Mouse (Mus musculus) gastrocnemius, adult 8-10 months (tissue): Measurements from ENCODE around the gene Gm815. TPM values are rescaled to one million over a fixed set of nuclear protein-coding genes. Genes with fewer than 3 reads are reported as not detected.

Experiments
- DNase-seq, 2 experiments: peaks; one replicate each; pipeline ENCODE4 v3.0.0; 2022; ENCODE audit warnings: low spot score in 2 of 2
- total RNA-seq, 4 experiments: library from RNA; stranded (reverse); gene quantifications; 2 replicates each; pipeline ENCODE4 v1.2.4; 2022

Gene Gm815
- not detected for total RNA-seq

DNA sequence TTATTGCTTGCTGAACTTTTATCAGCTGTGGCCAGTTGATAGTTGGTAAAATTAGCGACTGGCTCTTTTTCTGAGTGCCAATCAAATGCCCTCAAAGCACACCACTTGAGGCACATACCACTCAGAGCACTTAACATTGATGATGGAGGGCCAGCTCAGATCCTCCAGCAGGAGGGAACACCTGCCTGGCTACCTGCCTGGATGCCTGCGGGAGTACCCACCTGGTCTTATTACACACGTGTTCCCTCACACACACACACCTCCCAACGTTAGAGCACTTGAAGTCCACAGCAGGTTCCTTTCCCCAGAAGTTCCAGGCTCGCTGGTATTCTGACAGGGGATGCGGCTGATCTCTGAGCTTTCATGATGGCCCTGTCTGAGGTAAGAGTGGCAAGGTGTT is at the start of gene Gm815:
Gene Gm815, plus strand, starts transcription at position 266 of the 400 bp plus-strand sequence.
- no peak for DNase-seq

DNA sequence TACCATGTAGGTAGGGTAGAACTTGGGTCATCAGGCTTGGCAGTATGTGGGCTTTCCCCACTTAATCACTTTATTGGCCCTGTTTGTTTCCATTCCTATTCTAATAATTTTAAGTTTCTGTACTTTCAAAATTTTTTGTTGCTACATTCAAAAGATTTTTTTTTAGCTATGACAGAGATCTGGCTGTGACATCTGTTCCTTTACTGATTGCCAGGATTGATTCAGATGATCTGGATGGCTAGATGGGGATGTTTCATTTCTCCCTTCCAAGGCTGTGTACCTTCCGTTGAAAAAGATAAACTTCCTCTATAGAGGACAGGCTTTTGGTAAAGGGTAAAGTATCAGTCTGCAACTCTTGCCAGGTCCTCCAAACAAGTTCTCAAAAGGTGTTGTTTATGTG is 48.1 kb upstream of the Gm815 start:
- no peak for DNase-seq

DNA sequence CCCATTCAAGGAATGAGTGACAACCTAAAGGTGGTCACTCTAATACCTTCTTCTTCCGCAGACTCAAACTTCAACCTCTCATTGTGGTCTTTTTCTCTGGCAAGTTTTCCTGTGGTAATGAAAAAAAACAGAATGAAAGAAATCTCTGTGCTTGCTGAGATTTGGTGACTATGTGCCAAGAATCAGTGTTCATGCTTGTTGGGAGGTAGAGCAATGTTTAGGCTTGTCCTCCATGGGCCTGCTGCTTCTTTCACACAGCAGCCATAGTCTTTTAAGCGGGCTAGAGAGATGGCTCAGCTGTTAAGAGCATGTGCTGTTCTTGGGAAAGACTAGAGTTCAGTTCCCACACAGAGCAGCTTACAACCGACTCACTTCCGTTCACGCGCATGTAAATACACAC is 41.8 kb upstream of the Gm815 start:
- DNase-seq = no peak

DNA sequence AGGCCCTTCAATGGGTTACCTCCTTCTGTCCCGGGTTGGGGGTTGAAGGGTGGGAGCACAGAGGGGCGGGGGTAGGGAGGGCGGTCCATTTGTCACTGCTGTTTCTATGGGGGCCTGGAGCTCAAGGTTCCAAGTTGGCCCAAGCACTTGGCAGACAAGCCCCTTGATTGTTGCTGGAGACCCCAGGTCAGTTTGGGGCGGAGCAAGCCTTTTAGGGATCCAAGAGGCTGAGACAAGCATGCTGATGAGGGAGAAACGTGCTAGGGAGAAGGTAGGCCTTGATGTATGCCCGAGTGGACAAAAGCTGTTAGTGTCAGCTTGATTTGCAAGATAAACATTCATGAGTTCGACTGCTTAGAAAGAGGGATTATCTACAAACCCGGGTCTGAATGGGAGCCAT is 40.9 kb upstream of the Gm815 start:
- no peak for DNase-seq

DNA sequence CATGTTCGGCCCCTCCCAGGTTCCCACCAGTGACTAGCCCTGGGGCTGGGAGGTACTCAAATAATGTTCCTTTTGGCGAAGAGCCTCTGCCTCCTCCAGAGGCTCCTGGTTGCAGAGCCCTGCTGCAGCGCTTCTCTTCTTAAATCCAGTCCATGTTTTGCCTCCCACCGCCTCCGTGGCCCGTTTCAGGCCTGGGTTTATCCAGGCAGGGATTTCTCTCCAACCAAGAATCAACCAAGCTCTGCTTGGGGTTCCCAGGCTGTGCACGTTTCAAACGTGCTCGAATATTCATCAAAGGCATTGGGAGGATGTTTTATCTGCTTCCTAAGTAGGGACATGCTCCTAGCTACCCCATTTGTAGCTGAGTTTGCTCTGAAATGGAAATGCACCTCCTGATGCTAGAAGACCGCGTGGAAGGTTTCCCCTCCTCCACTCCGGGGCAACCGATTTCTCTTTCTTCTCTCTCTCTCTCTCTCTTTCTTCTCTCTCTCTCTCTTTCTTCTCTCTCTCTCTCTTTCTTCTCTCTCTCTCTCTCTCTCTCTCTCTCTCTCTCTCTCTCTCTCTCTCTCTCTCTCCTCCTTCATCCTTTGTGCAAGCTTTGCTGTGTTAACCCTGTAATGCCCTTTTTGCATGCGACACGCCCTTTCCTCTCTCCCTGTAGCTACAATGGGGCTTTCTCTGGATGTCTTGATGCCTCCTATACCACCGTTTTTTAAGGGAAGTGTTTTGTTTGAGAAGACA is 40.2 kb upstream of the Gm815 start:
- DNase-seq = peak; percentile 35 to 42

DNA sequence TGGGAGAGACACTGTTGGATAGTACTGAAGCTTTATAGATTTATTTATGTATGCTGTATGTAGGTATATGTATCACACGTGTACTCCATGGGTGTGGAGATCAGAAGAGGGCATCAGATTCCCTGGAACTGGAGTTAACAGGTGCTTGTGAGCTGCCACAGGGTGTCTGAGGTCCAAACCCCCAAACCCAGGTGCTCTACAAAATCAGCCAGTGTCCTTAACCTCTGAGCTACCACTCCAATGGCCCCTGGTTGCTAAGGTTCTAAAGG is 39.7 kb upstream of the Gm815 start:
- DNase-seq = no peak

DNA sequence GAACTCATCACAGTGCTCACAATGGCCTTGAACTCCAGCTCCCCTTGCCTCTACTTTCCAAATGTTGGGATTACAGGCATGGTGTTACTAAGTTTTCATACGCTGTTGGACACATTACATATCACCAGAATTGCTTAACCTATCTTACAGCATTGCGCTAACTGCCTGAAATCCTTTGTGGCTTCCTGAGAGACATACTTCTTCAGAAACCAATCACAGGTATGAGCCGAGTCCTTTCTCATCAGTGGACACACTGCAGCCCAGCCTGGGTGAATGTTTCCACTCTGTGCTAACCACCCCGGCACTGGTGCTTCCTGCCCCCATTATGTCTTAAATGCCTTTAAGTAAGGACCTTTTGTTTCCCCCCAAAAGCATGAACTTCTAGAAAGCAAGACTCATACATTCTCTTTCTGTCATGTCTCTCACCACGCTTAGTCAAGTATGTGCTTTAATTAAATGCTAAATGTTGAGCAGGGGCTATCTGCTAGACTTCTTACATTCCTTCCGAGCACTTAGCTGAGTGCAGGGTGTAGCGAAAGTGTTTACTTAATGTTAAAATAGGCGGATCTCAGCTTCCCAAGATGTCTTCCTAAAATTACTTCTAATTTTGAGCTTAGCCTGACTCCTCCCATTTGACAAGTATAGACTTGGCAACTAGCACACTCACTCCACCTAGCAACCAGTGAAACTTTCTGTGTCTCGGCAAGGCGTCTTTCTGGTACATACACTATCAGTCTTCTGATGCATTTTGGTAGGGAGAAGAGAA is 34.5 kb upstream of the Gm815 start:
- no peak for DNase-seq

DNA sequence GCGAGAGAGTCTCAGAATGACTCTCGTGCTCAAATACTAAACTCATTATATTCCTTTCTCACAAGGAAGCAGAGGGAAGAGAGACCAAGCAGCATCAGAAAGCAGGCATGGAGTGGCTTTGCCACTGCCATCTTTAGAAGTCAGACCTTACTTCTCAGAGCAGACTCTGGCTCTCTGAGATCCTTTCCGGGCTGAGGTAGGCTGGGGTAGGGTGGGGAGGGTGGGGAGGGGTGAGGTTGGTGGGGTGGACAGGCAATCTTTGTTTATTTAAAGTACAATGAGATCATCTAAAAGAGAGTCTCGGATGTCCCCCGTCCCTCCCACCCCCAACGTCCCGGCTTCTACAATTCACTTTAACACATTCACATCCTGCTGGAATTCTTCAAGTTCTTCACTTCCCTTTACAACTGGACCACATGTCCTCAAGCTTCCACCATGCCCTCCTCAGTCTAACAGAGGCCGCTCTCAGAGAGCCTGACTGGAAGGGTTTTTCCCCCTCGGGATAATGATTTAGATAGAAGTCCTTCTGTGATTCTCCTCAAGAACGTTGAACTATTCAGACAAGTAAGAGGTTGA is 33.3 kb upstream of the Gm815 start:
- DNase-seq = no peak

DNA sequence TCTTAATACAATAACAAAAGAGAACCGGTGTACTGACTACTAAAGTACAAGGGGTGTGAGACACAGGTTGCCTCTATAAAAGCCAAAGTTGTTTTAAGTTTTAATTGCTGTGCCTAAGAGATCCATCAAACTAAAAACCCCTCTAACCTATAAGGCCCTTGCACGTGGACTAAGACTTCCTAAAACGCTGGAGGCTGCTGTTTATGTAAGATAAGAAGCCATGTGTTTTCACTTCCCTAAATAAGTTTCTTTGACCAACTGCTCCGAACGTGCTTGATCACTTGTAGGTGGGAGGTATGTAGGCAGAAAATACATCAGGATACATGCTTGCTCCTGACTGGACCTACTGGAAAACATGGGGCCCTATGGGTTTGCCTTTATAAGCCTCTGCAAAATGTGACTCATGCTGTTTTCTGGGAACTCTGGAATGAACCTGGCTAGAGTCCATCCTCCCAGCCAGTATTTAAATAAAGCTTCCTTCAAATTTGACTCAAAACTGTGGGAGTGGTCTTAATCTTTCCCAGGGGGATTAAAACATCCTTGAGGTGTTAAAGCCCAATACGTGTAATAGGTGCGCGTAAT is 31.9 kb upstream of the Gm815 start:
- DNase-seq = no peak

DNA sequence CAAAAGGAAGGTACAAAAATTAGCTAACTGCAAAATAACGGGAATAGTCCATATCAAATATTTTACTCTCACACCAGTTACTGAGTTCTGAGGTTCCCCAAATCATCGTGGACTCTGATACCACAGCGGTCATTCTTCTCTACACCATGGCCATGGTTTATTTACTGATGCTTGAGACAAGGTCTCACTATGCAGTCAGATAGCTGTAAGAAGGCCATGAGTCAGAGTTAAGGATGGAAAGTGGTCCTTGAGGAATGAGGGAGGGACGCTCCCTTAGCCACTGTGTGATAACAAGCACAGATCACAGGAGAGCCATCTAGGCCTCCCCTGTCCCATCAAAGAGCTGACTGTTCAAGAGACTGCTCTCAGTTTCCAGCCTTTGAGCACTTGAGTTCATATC is 31.0 kb upstream of the Gm815 start:
- no peak for DNase-seq

DNA sequence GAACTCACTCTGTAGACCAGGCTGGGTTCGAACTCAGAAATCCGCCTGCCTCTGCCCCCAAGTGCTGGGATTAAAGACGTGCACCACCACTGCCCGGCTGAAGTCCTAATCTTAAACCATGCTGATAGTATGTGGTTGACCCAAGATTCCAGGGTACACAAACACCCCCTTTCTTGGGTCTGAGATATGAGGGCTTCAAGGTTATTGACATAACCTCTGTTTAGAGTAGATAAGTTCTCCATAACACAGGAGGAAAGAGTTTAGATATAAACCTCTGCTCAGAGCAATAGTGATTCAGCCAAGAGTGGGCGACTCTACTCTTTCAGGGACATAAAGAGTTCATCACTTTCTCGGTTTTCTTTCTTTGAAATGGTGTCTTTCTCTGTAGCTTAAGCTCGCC is 30.5 kb upstream of the Gm815 start:
- DNase-seq = no peak

DNA sequence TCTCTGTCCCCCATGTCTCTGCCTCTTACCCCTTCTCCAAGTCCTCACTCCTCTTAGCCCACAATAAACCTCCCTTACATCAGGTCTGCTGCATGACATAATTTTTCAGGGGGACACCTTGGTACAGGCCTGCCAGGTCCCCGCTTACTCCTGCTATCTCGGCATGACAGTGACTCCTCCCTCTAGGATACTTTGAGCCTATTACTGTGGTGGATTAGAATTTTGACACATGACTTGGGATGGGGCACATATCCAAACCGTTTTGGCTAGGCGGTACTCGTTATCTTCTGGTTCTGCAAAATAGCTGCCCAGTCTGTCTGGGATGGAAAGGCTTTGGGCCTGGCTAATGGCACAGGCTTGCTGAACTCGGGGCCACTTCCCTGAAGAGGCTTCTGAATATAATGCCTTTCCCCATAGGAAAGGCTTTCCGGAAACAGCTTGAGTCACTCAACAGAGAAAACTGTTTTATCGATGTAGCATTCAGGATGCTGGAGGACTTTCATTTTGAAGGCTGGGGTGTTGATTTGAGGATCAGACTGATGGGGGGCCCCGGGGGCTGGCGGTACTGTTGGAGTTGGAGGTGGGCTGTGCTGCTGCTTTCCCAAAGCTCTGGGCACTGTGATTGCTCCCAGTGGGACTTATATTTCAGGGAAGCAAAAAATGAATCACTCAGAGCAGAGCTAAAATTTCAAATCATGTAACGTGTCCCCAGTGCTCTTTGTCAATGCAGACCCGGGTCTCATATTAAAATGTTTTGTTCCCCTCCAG is 27.1 kb upstream of the Gm815 start:
- DNase-seq = no peak

DNA sequence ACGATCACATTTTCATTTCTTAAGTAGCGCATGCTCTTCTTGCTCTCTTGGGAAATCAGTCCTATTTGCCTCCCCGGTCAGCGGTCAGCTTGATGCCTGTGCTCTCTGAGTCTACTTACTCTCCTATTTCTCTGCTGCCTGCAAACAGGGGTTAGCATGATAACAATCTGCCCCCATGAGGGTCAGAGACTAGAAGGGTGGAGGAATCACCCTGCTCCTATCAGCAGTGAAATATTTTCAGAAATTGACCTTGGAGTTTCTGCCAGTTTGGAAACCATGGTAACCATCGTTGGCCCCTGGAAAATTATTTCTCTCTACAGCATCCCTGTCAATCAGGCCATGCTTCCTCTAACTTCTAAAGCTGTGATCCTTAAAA is 26.5 kb upstream of the Gm815 start:
- no peak for DNase-seq

DNA sequence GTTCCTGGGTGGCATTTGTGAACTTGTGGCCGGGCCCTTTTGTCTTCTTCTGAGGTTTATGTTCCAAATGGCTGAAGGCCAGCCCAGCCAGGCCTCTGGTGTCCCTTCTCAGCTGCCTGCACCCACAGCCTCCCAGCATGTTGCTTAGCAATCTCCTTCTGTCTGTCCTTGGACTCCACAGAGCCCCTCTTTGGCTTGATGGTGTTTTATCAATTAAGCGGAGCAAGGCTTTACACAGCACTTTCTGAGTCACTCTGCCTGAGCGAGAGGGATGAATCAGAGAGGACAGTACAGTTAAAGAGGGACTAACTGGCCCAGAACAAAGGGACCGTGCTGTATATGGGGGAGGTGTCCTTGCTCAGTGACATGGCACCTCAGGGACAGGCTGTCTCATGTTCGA is 22.0 kb upstream of the Gm815 start:
- no peak for DNase-seq

DNA sequence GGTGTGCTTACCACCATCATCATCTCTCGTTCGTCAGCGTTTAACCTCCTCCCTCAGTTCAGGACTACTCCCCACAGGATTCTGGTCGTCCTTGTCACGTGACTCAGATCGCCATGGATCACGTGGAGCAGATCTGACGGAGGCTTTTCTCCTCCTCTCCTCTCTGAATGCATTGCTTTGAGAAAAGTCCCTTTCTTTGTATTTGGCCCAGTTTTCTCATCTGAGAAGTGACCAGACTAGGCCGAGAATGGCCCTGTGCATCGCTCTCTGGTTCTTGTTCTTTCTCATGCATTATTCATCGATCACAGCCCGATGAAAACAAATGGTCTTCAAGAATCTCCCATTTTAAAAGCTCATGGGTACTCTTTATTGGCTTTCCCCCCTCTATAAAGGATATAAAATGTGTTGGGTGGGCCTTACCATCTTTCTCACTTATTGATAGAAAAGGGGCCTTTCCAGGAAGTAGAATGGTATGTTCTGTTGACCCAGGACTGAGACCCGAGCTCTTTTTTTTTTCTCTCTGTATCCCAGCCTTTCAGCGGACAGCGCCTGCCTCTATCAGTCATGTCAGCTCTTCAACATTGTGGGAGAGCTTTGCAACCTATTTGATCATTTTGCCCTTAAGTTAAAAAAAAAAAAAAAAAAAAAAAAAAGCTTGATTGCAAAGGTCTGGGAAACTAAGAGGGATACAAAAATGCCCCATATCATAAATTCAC is 20.5 kb upstream of the Gm815 start:
- DNase-seq = no peak

DNA sequence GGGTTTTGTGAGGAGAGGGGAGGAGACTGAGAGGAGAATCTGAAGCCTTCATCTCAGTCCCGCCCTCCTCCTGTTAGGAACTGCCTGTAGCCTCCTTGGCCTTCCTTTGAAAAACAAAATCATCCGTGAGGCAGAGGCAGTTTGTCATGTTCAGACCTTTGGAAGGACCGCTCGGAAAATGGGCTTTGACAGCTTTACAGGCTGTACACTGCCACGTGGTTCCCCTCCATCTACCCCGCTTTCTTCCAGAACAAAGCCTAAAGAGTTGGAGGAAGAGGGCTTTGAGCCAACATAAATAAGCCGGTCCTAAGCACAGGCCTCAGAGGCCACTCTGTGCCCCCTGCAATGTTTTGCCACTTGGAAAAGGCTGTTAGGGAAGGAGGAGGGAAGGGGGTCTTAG is 19.9 kb upstream of the Gm815 start:
- no peak for DNase-seq

DNA sequence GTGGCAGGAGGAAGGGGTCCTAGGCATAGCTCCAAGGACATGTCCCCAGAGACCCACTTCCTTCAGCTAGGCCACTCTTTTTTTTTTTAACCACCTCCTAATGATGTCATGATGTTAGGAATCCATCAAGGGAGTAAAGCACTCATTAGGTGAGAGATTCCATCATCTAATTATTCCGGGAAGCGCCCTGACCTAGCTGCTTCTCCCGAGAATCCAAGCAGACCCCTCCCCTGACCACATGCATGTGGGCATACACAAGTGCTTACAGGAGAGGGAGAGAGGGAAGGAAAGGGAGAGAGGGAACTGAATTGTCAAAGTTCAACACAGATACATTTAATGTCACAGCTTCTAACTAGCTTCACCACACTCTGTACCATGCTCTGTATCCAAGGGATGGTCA is 16.1 kb upstream of the Gm815 start:
- DNase-seq = no peak

DNA sequence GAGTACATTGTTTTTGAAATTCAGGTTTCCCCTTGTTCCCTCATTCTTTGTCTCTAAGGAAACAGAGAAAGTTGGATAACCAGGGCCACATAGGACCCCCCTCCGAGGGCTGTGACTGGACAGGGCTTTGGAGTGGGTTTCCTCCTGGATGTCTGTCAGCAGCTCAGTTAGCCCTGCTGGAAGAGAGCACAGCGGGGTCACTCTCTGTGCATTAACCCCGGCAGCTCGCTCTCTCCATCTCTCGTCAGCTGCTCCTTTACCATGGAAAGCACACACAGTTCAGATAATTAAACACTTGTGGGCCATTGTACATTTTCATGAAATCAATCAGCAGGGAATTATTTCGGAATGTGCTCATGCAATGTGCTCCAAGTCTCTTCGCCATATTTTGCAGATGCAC is 15.4 kb upstream of the Gm815 start:
- DNase-seq = no peak

DNA sequence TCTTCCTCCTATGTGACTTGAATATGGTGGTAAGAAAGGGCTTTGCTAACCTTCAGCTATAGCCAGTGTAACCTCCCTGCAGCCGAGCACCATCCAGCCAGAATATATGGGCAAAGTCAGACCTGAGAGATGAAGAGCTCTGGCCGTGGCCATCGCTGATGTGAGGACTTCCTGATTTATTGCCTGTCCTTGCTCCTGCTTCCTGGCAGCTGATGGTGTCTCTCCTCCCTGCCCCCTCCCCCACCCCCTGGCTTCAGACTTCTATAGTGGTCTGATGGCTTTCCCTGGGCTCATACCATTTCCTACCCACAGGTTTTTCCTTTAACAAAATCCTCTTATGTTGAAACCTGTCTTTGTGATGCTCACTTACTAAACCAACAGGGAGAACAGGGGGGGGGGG is 14.6 kb upstream of the Gm815 start:
- no peak for DNase-seq

DNA sequence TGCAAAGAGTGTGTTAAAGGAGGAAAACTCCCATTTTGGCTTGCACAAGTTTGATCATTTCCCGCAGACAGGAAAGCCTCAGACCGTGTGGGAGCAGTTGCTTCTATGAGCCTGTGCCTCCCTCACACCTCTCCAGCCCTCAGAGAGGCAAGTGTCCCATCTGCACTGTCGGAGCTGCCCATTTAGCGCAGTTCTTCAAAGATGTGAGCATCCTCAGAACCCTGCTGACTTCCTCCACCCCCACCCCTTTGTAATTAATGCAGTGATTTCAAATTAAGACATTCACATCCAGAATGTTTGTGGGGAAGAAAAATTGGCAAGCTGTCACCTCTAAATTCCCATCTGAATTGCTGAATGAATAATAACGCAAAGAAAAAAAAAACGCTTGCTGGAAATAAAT is 12.8 kb upstream of the Gm815 start:
- no peak for DNase-seq

DNA sequence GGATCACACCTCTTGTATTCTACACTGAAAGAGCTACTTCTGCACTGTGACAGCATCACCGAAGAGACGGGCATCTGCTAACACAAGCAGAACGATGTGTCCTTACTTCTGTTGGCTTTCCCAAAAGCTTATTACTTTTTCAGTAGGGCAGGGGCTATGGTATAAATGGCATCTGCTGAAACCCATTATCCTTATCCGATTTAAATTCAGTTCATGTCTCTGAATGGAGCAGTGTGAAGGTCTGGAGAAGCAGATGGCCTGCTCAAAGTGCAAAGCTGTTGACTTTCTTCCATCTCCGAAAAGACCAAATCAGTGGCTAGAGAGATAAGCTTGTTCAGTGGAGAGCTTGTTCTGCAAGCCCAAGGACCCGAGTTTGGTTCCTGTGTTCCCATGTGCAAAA is 10.1 kb upstream of the Gm815 start:
- no peak for DNase-seq
